Mouse (Mus musculus) forebrain, embryonic 15.5 days (tissue): ENCODE measurements around the gene Gm3646. TPM values are rescaled to one million over a fixed set of nuclear protein-coding genes. Genes with fewer than 3 reads are reported as not detected.

ENCODE experiments used
- ATAC-seq: fragments of 200-750 bp; cut with Nextera tagmentation; replicated peaks from 2 replicates; pipeline ENCODE4 v1.8.0; 2017; ENCODE audit warnings: mild to moderate bottlenecking, moderate TSS enrichment, moderate library complexity
- H3K27ac ChIP-seq: fragments of 300-500 bp; sonication (generic); replicated peaks from 2 replicates; pipeline ENCODE4 v1.5.1; 2015; ENCODE audit warnings: mild to moderate bottlenecking, inconsistent platforms
- H3K27me3 ChIP-seq: fragments of 300-500 bp; sonication (generic); 2 replicates; pipeline ENCODE4 v1.6.1; 2015; ENCODE audit warnings: inconsistent platforms
- H3K36me3 ChIP-seq: fragments of 300-500 bp; sonication (generic); 2 replicates; pipeline ENCODE4 v1.6.1; 2015; ENCODE audit warnings: mild to moderate bottlenecking, inconsistent platforms
- H3K4me1 ChIP-seq: fragments of 300-500 bp; sonication (generic); 2 replicates; pipeline ENCODE4 v1.6.1; 2015; ENCODE audit warnings: inconsistent platforms
- H3K4me2 ChIP-seq: fragments of 300-500 bp; sonication (generic); replicated peaks from 2 replicates; pipeline ENCODE4 v1.6.1; 2015; ENCODE audit warnings: mild to moderate bottlenecking, inconsistent platforms
- H3K4me3 ChIP-seq: fragments of 300-500 bp; sonication (generic); 2 replicates; pipeline ENCODE4 v1.5.1; 2015; ENCODE audit warnings: mild to moderate bottlenecking, inconsistent platforms
- H3K9ac ChIP-seq: fragments of 300-500 bp; sonication (generic); replicated peaks from 2 replicates; pipeline ENCODE4 v1.6.1; 2015; ENCODE audit warnings: mild to moderate bottlenecking, inconsistent platforms
- H3K9me3 ChIP-seq: fragments of 300-500 bp; sonication (generic); 2 replicates; pipeline ENCODE4 v1.6.1; 2016; ENCODE audit warnings: inconsistent platforms
- WGBS: fragments of 180-500 bp; shearing (Covaris S2); methylation state at CpG from one replicate; pipeline ENCODE4 v1.1.7; 2015; ENCODE audit warnings: mixed read lengths; 5-methylcytosine and 5-hydroxymethylcytosine counted together
- polyA plus RNA-seq: library from polyadenylated mRNA; unstranded; fragments of >200 nt; fragmentation: Nextera tagmentation; extraction: Ambion mirVana; gene quantifications from 2 replicates; pipeline ENCODE4 v1.2.1, GENCODE M21; 2015

Gene Gm3646
- polyA plus RNA-seq, 1 experiment from 2014 or later = not detected

DNA sequence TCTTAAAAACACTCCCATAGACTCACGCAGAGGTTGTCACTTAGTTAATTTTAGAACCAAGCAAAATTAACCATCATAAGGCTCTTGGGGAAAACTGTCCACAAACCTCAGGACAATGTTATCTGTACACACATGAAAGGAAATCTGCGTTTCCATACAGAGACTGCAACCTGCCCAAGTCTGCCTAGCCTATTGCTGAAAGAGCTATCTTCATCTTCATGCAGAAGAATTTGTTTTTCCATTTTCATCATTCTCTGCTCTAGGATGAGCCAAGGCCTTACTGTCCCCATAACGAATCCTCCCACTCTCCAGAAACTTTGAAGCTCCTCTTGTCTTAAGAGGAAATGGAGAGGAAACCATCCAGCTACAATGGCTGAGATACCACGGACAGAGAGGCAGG is 19.8 kb upstream of the Gm3646 start:
- Histone ChIP-seq H3K4me3 (no peak overlapping the region), H3K27me3 (no peaks in the 10 kb centered on the region), H3K9ac (no peak overlapping the region), H3K4me2 (no peak overlapping the region), H3K9me3 (no peaks in the 10 kb centered on the region), H3K27ac (no peak overlapping the region), H3K4me1 (no peaks in the 10 kb centered on the region), H3K36me3 (no peaks in the 10 kb centered on the region)
- WGBS = 88% methylated on average over 4 of the region's 4 CpGs
- no peak for ATAC-seq

DNA sequence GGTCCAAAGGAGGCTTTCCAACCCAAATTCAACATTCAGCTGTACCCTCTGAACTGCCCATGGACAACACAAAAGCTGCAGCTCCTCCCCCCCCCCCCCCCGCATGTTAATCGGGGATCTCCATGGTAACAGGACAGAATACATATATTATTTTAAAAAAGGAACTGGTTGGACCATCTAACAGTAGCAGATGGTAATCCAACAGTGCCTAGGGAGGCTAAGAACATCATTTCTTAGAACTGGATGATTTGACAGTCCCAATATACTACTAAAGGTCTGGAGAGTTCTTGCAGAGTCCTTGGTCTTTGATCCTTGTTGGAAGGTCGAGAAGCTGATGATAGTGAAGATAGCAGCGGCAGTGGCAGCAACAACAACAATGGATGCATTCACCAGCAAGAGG is 19.1 kb upstream of the Gm3646 start:
- Histone ChIP-seq H3K4me1 (no peaks in the 10 kb centered on the region), H3K27ac (no peak overlapping the region), H3K4me2 (no peak overlapping the region), H3K27me3 (no peaks in the 10 kb centered on the region), H3K36me3 (no peaks in the 10 kb centered on the region), H3K9ac (no peak overlapping the region), H3K9me3 (no peaks in the 10 kb centered on the region), H3K4me3 (no peak overlapping the region)
- WGBS = 49% methylated on average over 3 of the region's 4 CpGs
- ATAC-seq = no peak

GRCm38 (mm10) chr1:39819596-39819995 is 14.5 kb upstream of the Gm3646 start:
- no peaks in the 10 kb centered on the region for H3K4me1 ChIP-seq
- ATAC-seq = no peak
- 71% methylated on average over 10 of the region's 10 CpGs for WGBS
- no peaks in the 10 kb centered on the region for H3K27me3 ChIP-seq
- H3K27ac ChIP-seq = no peak overlapping the region
- H3K9me3 ChIP-seq = no peaks in the 10 kb centered on the region
- H3K36me3 ChIP-seq = no peaks in the 10 kb centered on the region
- H3K4me2 ChIP-seq = no peak overlapping the region
- no peak overlapping the region for H3K9ac ChIP-seq
- no peak overlapping the region for H3K4me3 ChIP-seq

GRCm38 (mm10) chr1:39815766-39816165 is 10.6 kb upstream of the Gm3646 start:
- no peaks in the 10 kb centered on the region for H3K36me3 ChIP-seq
- H3K4me2 ChIP-seq = no peak overlapping the region
- no peaks in the 10 kb centered on the region for H3K4me1 ChIP-seq
- no peaks in the 10 kb centered on the region for H3K9me3 ChIP-seq
- no peak overlapping the region for H3K4me3 ChIP-seq
- no peaks in the 10 kb centered on the region for H3K27me3 ChIP-seq
- ATAC-seq = no peak
- 84% methylated on average over 5 of the region's 5 CpGs for WGBS
- no peak overlapping the region for H3K27ac ChIP-seq
- no peak overlapping the region for H3K9ac ChIP-seq

DNA sequence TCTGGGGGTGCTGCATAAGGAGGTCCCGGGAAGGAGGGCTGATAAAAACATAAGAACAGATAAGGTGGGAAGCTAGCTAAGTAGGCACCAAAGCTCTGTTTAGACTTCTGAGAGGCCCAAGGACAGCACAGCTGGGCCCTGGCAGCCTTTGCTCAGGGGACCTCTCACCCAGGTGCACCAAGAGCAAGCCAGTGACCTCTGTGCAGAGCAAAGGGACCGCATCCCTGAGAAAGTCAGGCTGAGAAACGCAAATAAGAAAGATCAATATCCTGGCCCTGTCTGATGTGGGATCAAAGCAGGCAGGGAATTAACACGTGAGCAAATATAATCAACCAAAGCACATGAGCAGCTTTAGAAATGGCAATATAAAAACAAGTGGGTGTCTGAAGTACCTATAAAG is 7.9 kb upstream of the Gm3646 start:
- Histone ChIP-seq H3K4me1 (no peaks in the 10 kb centered on the region), H3K4me3 (no peak overlapping the region), H3K9ac (no peak overlapping the region), H3K9me3 (no peaks in the 10 kb centered on the region), H3K4me2 (no peak overlapping the region), H3K36me3 (no peaks in the 10 kb centered on the region), H3K27ac (no peak overlapping the region), H3K27me3 (no peaks in the 10 kb centered on the region)
- WGBS = 83% methylated on average over 4 of the region's 4 CpGs
- no peak for ATAC-seq

DNA sequence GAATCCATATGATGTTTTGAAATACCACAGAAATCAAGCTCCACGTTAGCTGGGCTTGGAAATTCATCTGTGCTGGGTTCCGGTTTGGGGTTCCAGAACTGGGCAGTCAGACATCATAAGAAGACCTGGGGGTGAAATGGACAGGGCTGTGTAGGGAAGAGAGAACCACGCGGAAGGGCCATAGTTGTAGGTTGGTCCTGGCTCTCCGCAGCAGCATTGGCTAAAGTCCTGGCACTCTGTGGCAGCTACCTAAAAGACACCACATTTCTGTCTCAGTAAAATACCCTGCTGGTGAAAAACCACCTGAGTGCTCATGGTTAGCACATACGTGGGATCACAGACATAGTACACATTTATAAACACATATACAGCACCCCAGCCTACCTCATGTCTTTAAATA is 343 bp downstream of the Gm3646 start:
- 58% methylated on average over 6 of the region's 6 CpGs for WGBS
- Histone ChIP-seq H3K4me2 (no peak overlapping the region), H3K36me3 (no peaks in the 10 kb centered on the region), H3K27me3 (no peaks in the 10 kb centered on the region), H3K9me3 (no peaks in the 10 kb centered on the region), H3K9ac (no peak overlapping the region), H3K4me3 (no peak overlapping the region), H3K27ac (0 out of 2 replicates have a peak overlapping the region, but pooled peaks have one; percentile 31), H3K4me1 (peaks cover 18% of the 10 kb centered on the region)
- no peak; the same call in 1 of the 2 replicates for ATAC-seq

DNA sequence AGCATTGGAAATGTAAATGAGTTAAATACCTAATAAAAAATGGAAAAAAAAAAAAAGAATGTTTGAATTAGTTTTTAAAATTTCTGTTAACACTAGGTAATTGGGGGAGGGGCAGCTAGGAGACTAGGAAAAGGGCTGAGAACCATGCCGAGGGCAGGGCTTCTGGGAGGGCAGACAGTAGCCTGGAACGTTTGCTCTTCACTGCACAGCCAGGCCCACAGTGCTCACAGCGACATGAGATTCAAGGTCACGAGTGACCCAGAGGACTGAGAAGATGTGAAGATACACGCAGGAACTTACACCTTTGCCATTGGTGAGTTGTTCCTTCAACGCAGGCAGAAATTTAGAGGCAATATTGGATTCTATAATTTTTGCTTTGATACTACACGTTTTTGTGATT is 2.2 kb downstream of the Gm3646 start:
- H3K4me1 ChIP-seq = peaks cover 18% of the 10 kb centered on the region
- H3K4me3 ChIP-seq = no peak overlapping the region
- WGBS = 90% methylated on average over 7 of the region's 7 CpGs
- no peaks in the 10 kb centered on the region for H3K27me3 ChIP-seq
- H3K9ac ChIP-seq = no peak overlapping the region
- H3K36me3 ChIP-seq = no peaks in the 10 kb centered on the region
- no peak for ATAC-seq
- no peaks in the 10 kb centered on the region for H3K9me3 ChIP-seq
- H3K4me2 ChIP-seq = no peak overlapping the region
- no peak overlapping the region for H3K27ac ChIP-seq

- no peak overlapping the region for H3K9ac ChIP-seq
- H3K4me1 ChIP-seq = no peaks in the 10 kb centered on the region
- H3K4me2 ChIP-seq = no peak overlapping the region
- H3K4me3 ChIP-seq = no peak overlapping the region
- 75% methylated on average over 6 of the region's 6 CpGs for WGBS
- no peak overlapping the region for H3K27ac ChIP-seq
- H3K36me3 ChIP-seq = no peaks in the 10 kb centered on the region
- H3K27me3 ChIP-seq = no peaks in the 10 kb centered on the region
- no peaks in the 10 kb centered on the region for H3K9me3 ChIP-seq
- ATAC-seq = no peak
Observed at GRCm38 (mm10) chr1:39797496-39797895, 7.6 kb downstream of the Gm3646 start.

GRCm38 (mm10) chr1:39796765-39797164 is 8.4 kb downstream of the Gm3646 start:
- Histone ChIP-seq H3K27ac (no peak overlapping the region), H3K9me3 (no peaks in the 10 kb centered on the region), H3K27me3 (no peaks in the 10 kb centered on the region), H3K4me3 (no peak overlapping the region), H3K36me3 (no peaks in the 10 kb centered on the region), H3K9ac (no peak overlapping the region), H3K4me1 (no peaks in the 10 kb centered on the region), H3K4me2 (no peak overlapping the region)
- no peak for ATAC-seq
- WGBS = 81% methylated on average over 3 of the region's 3 CpGs

- Histone ChIP-seq H3K4me3 (no peak overlapping the region), H3K27me3 (no peaks in the 10 kb centered on the region), H3K27ac (no peak overlapping the region), H3K9me3 (no peaks in the 10 kb centered on the region), H3K36me3 (no peaks in the 10 kb centered on the region), H3K4me2 (no peak overlapping the region), H3K9ac (no peak overlapping the region), H3K4me1 (no peaks in the 10 kb centered on the region)
- no peak for ATAC-seq
- 94% methylated on average over 5 of the region's 5 CpGs for WGBS
Observed at GRCm38 (mm10) chr1:39784632-39785031, 20.5 kb downstream of the Gm3646 start.

DNA sequence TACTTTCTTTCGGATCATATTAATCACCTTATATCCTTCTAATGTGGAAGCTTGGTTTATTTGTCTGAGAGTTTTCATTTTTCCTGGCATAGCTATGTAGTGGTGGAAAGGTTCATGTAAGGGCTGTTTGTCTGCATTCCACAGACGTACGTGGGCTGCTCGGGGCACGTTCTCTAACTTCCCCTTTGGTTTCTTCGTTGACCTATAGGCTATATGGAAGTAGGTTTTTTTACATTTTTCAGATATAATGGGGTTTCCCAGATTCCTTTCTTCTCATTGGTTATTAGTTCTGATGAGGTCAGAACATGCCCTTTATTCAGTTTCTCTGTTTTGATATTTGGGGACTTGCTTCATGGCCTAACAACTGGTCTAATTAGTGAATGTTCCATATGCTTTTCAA is 23.3 kb downstream of the Gm3646 start:
- Histone ChIP-seq H3K4me3 (no peak overlapping the region), H3K27me3 (no peaks in the 10 kb centered on the region), H3K27ac (no peak overlapping the region), H3K9ac (no peak overlapping the region), H3K4me1 (no peaks in the 10 kb centered on the region), H3K9me3 (no peaks in the 10 kb centered on the region), H3K4me2 (no peak overlapping the region), H3K36me3 (no peaks in the 10 kb centered on the region)
- ATAC-seq = no peak
- WGBS = 95% methylated on average over 6 of the region's 6 CpGs

GRCm38 (mm10) chr1:39779111-39779980 is 25.8 kb downstream of the Gm3646 start:
- H3K27me3 ChIP-seq = no peaks in the 10 kb centered on the region
- H3K27ac ChIP-seq = no peak overlapping the region
- H3K9me3 ChIP-seq = no peaks in the 10 kb centered on the region
- no peak overlapping the region for H3K4me2 ChIP-seq
- WGBS = 87% methylated on average over 16 of the region's 16 CpGs
- H3K9ac ChIP-seq = no peak overlapping the region
- no peak overlapping the region for H3K4me3 ChIP-seq
- no peaks in the 10 kb centered on the region for H3K4me1 ChIP-seq
- ATAC-seq = no peak
- no peaks in the 10 kb centered on the region for H3K36me3 ChIP-seq
